Mouse (Mus musculus): Measurements from ENCODE around the gene Parvb.

Parvb gene

GRCm38 (mm10) chr15:84231721-84232561, at the start of gene Parvb:
Gene Parvb (plus strand): TSS chr15:84232043.
- peak; percentile 98 for DNase-seq

GRCm38 (mm10) chr15:84183967-84184366, 47.9 kb upstream of the Parvb start:
- DNase-seq = peak; percentile 93

DNA sequence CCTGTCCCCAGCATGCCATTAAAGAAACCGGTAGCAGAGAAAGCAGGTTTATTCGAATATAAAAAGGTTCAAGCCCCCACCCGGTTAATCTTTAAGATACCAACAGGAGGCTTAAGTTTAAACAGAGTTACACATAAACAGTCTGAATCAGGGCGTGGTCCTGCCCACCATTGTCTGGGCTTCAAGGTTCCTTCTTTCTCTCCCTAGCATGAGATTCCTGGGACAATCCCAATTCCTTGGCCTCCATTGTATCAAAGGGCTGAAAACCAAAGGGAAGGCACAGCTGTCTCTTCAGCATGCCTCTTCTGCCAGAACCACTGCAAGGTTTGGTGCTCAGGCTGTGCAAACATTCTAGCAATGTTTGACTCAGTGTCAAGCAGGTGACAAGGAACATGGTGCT, 45.6 kb upstream of the Parvb start:
- no peak for DNase-seq

GRCm38 (mm10) chr15:84188887-84189530, 42.8 kb upstream of the Parvb start:
- no peak for DNase-seq

DNA sequence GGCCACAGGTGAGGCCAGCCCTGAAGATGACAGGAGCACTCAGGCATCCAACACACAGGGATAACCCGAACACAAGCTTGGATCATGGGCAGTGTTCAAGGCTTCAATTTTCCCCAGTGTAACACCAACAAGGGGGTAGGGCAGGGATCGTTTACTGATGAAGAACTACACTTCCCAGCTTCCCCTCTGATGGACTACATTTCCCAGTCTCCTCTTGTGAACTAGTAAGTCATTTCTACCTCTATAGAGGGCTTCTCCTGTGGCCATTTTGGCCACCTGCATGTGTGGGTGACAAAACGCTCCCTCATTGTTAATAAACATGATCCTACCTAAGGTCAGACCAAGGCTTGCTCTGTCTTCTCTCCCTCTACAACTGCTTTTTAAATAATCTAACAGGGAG, 42.0 kb upstream of the Parvb start:
- no peak for DNase-seq

- DNase-seq = no peak
Observed at GRCm38 (mm10) chr15:84191724-84192057, 40.2 kb upstream of the Parvb start.

GRCm38 (mm10) chr15:84192058-84192791, 39.6 kb upstream of the Parvb start, which contains the start of gene Samm50:
Gene Samm50 (plus strand): TSS chr15:84192241.
- peak; percentile 100 for DNase-seq

- DNase-seq = no peak
Observed at GRCm38 (mm10) chr15:84196486-84197165, 35.2 kb upstream of the Parvb start.

DNA sequence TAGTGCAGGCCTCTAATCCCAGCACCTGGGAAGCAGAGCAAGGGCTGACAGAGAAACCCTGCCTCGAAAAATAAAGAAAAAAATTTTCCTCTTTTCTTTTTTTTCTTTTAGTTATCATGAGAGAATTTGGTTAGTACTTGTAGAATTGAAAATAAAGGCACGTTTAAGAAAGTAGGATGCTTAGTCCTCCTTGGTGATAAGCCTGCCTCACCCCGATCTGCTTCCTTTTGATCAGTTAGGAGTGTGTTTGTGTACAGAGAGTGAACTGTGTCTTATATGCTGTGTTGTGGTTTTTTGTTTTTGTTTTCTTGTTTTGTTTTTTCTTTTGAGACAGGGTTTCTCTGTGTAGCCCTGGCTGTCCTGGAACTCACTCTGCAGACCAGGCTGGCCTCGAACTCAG, 24.5 kb upstream of the Parvb start:
- no peak for DNase-seq

GRCm38 (mm10) chr15:84209517-84210412, 22.1 kb upstream of the Parvb start:
- peak; percentile 97 for DNase-seq

DNA sequence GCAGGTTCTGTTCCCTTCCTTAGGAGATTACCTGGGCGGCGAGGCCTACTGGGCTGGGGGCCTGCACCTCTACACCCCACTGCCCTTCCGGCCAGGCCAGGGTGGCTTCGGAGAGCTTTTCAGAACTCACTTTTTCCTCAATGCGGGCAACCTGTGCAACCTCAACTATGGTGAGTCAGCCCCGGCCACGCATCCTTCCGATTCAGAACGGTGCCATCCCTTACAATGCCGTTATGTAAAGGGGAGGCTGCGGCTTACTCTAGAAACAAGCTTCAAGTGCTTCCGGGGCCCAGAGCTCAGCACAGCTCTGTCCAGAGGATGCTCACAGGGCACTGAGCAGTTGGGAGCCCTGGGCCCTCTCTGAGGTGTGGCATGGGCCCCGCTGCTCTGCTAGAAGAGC, 21.4 kb upstream of the Parvb start:
- DNase-seq = no peak

DNA sequence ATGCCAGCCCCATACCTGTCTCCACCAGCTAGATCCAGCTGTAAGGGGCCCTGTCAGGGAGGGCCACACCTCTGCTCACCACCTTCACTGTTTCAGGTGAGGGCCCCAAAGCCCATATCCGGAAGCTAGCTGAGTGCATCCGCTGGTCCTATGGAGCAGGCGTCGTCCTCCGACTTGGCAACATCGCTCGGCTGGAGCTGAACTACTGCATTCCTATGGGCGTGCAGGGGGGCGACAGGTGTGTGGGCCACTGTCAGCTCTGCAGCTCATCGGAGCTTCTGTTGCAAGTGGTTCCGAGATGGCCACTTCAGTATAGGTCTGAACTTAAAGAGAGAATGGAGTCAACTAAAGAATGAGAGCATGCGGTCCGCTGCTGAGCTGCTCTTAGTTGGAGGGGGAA, 20.9 kb upstream of the Parvb start:
- peak; percentile 92 for DNase-seq

GRCm38 (mm10) chr15:84211564-84211963, 20.3 kb upstream of the Parvb start:
- DNase-seq = peak; percentile 91

DNA sequence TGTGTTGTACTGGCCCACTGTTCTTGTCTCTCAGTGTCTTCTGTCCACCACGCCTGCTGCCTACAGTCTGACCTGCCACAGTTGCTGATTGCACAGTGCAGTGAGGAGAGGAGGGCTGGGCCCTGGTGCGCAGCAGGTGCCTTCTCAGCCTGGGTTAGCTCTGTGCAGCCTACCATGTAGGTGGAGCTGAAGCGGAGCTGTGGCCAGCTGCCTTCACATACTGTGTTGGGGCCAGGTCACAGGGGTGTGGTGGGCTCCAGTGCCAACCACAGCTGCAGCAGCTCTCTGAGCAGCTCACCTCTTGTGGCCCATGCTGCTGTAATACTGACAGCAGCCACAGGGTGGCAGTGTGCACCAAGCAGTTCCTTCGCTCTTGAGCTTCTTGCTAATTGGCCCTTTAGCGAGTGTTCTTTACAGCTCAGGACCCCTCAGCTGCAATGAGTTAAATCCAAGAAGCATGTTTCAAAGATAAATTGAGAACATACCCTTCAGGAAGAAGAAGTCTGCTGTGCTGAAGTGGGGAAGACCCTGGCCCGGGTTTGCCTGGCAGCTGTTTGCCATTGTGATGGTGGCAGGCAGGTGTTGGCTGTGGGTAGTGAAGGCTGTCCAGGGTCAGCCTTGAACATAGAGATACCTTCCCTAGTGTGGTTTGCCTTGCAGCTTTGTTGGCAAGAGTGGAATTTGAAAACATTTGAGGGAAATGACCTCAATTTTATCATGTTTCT, 19.6 kb upstream of the Parvb start:
- DNase-seq = peak; percentile 97

DNA sequence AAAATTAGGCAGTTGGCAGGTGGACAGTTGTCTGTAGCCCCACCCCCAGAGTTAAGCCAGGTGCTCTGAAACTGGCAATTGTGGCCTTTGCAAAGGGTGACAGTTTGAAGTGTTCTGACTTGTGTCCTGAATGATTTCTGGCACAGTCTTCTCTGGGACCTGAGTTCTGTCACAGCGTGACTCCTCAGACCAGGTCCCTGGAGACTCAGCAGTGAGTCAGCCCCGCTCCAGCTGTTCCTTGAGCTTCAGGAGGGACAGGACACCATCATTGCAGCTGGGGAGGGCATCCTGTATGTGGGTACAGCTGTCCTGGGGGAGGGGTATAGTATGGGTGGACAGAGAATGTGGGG, 19.1 kb upstream of the Parvb start:
- DNase-seq = peak; percentile 98

GRCm38 (mm10) chr15:84213162-84213739, 18.6 kb upstream of the Parvb start:
- DNase-seq = peak; percentile 95

DNA sequence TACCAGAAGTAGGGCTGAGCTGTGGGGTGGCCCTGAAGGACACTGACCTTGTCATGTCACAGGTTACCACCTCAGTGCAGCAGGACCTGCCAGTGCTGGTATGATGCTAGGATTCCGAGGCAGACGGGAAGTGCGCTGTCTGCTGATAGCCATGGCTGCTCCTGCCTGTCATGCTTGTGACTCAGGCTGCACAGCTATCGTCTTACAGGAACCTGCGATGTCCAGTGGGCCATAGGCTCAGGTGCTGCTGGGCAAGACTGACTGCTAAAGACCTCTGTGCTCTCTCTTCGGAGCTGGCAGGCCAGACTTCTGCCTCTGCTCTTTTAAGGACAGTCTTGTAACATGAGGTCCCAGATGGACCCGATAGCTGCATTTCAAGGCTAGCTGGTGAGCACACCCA, 17.4 kb upstream of the Parvb start:
- peak; percentile 92 for DNase-seq

GRCm38 (mm10) chr15:84215273-84215672, 16.6 kb upstream of the Parvb start:
- DNase-seq = no peak

- no peak for DNase-seq
Observed at GRCm38 (mm10) chr15:84216026-84216425, 15.8 kb upstream of the Parvb start.

- DNase-seq = peak; percentile 84
Observed at GRCm38 (mm10) chr15:84216461-84217084, 15.3 kb upstream of the Parvb start.

Data from heart, adult 11 months (tissue).